Mouse (Mus musculus) MEL (cell line): Measurements from ENCODE around the gene Gnaz.

Source experiments
- BHLHE40 ChIP-seq: IDR thresholded peaks from 2 replicates; pipeline ENCODE4 v1.6.1; 2012; ENCODE audit warnings: low read depth, mild to moderate bottlenecking, inconsistent platforms, low read length, improper control_type of control experiment, borderline replicate concordance
- CHD2 ChIP-seq: IDR thresholded peaks from 2 replicates; pipeline ENCODE4 v1.6.1; 2011; ENCODE audit warnings: low read length, improper control_type of control experiment
- CTCF ChIP-seq, 3 experiments: IDR thresholded peaks in 2 of 3; conservative IDR thresholded peaks in 1 of 3; 2 replicates each; pipeline ENCODE4 v1.5.1; 2011 to 2012; ENCODE audit warnings: low read length in 3 of 3, low read depth in 2 of 3, mild to moderate bottlenecking in 2 of 3, improper control_type of control experiment in 1 of 3, inconsistent platforms in 1 of 3, mixed read lengths in 1 of 3, moderate library complexity in 1 of 3; ENCODE audit not compliant: control insufficient read depth in 1 of 3, insufficient read depth in 1 of 3, poor library complexity in 1 of 3, severe bottlenecking in 1 of 3
- EP300 ChIP-seq, 2 experiments: IDR thresholded peaks; 2 replicates each; pipeline ENCODE4 v1.6.1; 2011; ENCODE audit warnings: improper control_type of control experiment in 2 of 2, low read length in 2 of 2, low read depth in 1 of 2, mild to moderate bottlenecking in 1 of 2
- ETS1 ChIP-seq: IDR thresholded peaks from 2 replicates; pipeline ENCODE4 v1.6.1; 2012; ENCODE audit warnings: low read depth, mild to moderate bottlenecking, inconsistent platforms, low read length, improper control_type of control experiment, moderate library complexity
- GATA1 ChIP-seq: IDR thresholded peaks from 2 replicates; pipeline ENCODE4 v1.6.1; 2011; ENCODE audit warnings: low read depth, low read length, improper control_type of control experiment
- HCFC1 ChIP-seq: IDR thresholded peaks from 2 replicates; pipeline ENCODE4 v1.6.1; 2012; ENCODE audit warnings: low read depth, mild to moderate bottlenecking, inconsistent platforms, low read length, improper control_type of control experiment, moderate library complexity
- MYB ChIP-seq: IDR thresholded peaks from 2 replicates; pipeline ENCODE4 v1.6.1; 2011; ENCODE audit warnings: mild to moderate bottlenecking, low read depth, low read length, improper control_type of control experiment
- POLR2A ChIP-seq, 2 experiments: IDR thresholded peaks; 2 replicates each; pipeline ENCODE4 v1.6.1; 2011 to 2012; ENCODE audit warnings: low read length in 2 of 2, mild to moderate bottlenecking in 2 of 2, control low read depth in 1 of 2, improper control_type of control experiment in 1 of 2, low read depth in 1 of 2, moderate library complexity in 1 of 2; ENCODE audit not compliant: control insufficient read depth in 1 of 2, insufficient read depth in 1 of 2, poor library complexity in 1 of 2
- POLR2AphosphoS2 ChIP-seq: IDR thresholded peaks from 2 replicates; pipeline ENCODE4 v1.6.1; 2011; ENCODE audit warnings: low read length, improper control_type of control experiment
- SMC3 ChIP-seq: IDR thresholded peaks from 2 replicates; pipeline ENCODE4 v1.6.1; 2011; ENCODE audit warnings: low read depth, low read length, improper control_type of control experiment
- ZC3H11A ChIP-seq: IDR thresholded peaks from 2 replicates; pipeline ENCODE4 v1.6.1; 2012; ENCODE audit warnings: low read depth, mild to moderate bottlenecking, inconsistent platforms, low read length, improper control_type of control experiment
- ZNF384 ChIP-seq: IDR thresholded peaks from 2 replicates; pipeline ENCODE4 v1.6.1; 2012; ENCODE audit warnings: low read depth, mild to moderate bottlenecking, inconsistent platforms, low read length, improper control_type of control experiment

- TF ChIP-seq POLR2A (IDR thresholded peaks at IDR 0.05; ENCODE audit: control insufficient read depth in 1 of 2, insufficient read depth in 1 of 2, low read depth in 1 of 2, low read length in 2 of 2, poor library complexity in 1 of 2) (no peak), MYB (no peak), GATA1 (no peak), ETS1 (no peak), POLR2AphosphoS2 (no peak), CHD2 (no peak), CTCF (IDR thresholded peaks at IDR 0.05 in 2 of 3, conservative IDR thresholded peaks at IDR 0.05 in 1 of 3; ENCODE audit: control insufficient read depth in 1 of 3, insufficient read depth in 1 of 3, low read depth in 2 of 3, low read length in 3 of 3, poor library complexity in 1 of 3, severe bottlenecking in 1 of 3) (no peak), ZC3H11A (no peak), ZNF384 (no peak), SMC3 (no peak), BHLHE40 (no peak), HCFC1 (no peak), EP300 (IDR thresholded peaks at IDR 0.05; ENCODE audit: low read depth in 1 of 2, low read length in 2 of 2) (no peak)
Observed at GRCm38 (mm10) chr10:74921614-74922013, 45.4 kb upstream of the Gnaz start.
